Mouse (Mus musculus) gastrocnemius, postnatal 25 days (tissue): ENCODE results near the gene Fgd4. TPM values are rescaled to one million over a fixed set of nuclear protein-coding genes. Genes with fewer than 3 reads are reported as not detected.

Experiments
- total RNA-seq, 2 experiments: library from RNA; stranded (reverse); gene quantifications; 1 replicate in 1 of 2; 2 replicates in 1 of 2; pipeline ENCODE4 v1.2.3; 2021

Gene Fgd4
- total RNA-seq, 2 experiments from 2014 or later, result 10.1 to 20.2 TPM

Other genes with a start within 250 kb of the Fgd4 start
- 10 to 100 TPM; 59.1 to 66.0 TPM for gene Dnm1l, start 241.6 kb downstream of the Fgd4 start, total RNA-seq
- not detected for gene Olfr19, start 75.9 kb upstream of the Fgd4 start, total RNA-seq
- not detected for gene Spag6l, start 228.9 kb upstream of the Fgd4 start, total RNA-seq